Mouse (Mus musculus) left cerebral cortex, adult 11 months (tissue): ENCODE measurements around the gene Gm47289.

Source experiments
- DNase-seq: peaks from one replicate; pipeline ENCODE4 v3.0.0; 2022; ENCODE audit warnings: low spot score

The Gm47289 gene

DNA sequence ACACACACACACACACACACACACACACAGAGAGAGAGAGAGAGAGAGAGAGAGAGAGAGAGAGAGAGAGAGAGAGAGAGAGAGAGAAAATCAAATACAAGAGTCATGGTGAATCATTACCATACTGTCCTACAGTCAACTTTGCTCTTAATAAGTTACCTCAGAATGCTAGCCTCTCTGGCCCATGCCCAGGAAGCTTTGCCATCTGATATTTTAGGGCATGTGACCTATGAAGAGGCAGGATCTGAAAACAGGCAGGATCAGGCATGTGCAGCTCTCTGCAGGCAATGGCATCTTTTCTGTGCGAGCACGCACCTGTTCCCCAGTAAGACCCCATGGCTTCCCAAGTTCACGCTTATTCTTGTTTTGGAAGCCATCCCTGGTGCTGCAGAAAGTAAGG is 1.7 kb downstream of the Gm47289 start:
- DNase-seq, result no peak

DNA sequence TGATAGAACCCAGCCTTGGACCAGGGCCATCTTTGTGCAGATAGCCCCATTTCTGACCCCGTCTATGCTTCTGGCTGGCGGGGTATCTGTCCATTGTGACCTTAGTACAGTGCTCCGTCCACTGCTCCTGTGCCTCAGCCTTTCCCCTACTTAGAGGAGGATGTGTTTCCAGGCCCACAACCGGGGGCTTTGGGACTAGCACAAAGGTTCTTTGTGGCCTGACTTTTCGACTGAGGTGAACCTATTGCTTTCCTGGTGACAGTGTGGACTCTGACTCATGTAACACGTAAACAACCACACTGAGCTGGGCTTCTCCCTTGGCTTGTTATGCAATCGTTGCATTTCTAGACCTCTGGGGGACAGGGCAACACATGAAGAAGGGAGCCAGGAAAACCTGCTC is 5.8 kb downstream of the Gm47289 start:
- no peak for DNase-seq

DNA sequence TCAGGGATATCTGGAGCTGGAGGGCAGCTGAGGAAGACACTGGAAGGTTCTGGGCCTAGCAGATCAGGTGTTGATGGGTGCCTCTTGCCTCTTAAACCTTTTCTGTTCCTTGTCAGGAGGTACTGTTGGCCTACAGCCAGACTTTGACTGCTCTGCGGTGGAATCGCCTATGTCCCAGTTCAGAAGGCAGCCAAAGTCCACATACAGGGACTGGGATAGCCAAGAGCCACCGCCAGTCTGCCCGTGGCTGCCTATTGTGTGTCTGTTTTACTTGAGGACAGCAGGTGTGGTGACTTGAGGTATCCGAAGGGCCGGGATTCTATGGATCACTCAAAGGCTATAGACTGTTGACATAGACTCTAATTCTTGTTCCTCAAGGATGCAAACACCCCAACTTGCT is 6.6 kb downstream of the Gm47289 start:
- no peak for DNase-seq

DNA sequence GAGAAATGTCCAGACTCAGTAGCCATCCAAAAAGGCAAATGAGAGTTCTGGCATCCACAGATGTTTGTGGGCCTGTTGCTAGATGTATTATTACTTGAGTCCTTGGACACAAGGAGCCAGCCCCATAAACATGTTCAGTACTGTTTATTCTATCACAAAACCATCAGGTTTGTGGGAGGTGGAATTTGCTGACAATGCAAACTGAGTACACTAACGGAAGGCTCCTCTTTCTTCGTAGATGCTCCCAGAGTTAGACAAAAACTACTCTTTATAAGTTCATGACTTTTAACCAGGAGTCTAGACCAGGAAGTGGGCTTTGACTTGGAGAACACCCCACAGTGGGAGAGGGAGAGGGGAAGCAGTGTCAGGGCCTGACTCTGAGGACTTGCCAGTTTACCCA is 8.6 kb downstream of the Gm47289 start:
- no peak for DNase-seq

DNA sequence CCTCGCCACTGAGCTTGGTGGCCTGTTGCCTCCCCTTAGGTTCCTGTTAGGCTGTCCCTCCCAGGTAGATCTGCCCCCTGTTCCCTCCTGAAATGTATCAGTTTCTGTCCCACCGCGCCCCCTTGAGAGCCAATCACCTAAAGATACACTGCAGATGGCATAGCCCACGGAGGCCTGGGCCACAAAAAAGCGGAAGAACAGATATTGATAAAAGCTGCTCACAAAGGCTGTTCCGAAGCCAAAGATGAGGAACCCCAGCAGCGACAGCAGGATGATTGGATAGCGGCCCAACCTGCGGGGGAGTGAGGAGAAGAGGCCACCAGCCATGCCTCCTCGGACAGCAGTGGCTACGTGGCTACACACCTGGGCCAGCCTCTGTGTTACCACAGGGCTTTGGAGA is 20.3 kb downstream of the Gm47289 start:
- no peak for DNase-seq

DNA sequence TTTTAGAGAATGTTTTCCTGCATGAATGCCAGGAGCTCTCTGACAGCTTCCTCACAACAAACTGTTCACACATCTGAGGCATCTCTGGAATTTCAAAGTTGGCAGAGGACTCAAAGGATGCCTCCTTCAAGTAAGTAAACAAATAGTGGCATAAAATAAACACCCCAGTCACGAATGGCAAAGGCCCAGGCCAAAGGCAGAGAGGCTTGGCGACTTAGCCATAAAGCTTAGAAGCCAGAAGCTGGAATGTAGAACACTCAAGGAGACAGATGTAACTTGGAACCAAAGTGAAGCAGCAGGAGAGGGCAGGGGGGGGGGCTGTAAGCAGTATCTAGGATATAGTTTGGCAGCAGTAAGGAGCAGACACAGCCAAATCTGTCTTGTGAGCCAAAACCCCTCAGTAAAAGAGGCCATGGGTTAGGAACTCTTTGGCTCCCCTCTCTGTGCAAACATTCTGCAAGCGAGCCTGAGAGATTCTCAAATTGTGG is 22.3 kb downstream of the Gm47289 start:
- DNase-seq, result no peak

DNA sequence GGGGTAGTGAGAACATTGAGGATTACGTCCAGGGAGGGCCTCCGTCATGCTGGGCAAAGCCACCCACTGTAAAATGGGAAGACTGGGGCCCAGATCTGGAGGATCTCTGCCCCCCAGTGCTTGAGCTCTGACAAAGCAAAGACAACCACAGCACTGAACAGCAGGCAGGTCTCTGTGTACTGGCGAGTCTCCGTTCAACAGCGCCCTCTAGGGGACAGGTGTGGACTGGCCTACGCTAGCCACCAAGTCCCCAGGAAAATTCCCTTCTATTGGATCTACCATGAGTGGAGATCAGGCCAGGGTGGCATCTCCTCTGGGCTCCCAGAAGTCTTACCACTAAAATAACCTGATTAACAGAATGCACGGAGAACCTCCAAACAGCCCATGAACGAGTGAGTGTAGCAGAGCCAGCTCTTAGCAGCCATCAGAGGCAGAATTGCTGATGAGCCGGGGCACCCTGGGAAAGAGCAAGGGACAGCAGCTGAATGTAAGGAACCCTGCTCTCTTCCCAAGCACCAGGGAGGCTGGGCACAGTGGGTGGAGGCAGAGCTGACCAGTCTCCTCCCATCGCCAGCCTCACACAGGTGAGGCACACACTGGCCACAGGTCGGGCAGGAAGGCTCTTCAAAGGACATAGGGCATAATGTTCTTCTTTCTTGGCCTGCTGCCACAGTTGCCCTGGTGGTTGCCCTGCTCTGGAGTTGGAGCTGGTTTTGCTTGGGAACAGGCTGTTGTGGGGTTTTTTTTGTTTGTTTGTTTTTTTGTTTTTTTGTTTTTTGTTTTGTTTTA is 33.4 kb downstream of the Gm47289 start:
- DNase-seq, result no peak

DNA sequence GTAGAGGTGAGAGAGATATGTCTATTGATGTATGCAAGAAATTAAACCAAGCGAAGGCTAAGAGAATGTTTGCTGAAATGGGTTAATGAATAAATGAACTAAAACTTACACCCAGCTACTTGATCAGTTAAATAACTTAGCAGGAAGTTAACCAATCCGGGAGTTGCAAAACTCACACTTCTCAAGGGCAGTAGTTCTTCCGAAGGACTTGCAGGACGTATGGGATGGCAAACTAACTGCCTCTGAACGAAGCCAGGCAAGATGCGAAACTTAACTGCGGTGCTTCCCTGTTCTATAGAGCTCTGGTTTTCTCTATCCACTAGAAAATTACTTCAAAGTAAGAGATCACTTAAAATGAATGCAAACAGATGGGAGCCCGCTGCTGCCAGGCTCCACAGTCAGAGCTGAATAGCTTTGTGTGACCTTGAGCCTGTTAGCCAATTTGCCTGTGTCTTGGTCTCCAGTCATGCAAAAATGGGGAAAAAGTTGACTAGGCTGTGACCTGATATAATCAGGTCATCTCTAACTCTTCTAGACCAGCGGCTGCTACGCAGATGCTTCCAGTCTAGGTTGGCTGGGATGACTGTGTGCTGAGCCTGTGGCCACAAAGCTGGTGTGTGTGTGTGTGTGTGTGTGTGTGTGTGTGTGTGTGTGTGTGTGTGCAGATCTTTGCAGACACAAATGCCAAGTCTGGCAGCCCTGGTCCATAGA is 40.3 kb downstream of the Gm47289 start:
- no peak for DNase-seq

DNA sequence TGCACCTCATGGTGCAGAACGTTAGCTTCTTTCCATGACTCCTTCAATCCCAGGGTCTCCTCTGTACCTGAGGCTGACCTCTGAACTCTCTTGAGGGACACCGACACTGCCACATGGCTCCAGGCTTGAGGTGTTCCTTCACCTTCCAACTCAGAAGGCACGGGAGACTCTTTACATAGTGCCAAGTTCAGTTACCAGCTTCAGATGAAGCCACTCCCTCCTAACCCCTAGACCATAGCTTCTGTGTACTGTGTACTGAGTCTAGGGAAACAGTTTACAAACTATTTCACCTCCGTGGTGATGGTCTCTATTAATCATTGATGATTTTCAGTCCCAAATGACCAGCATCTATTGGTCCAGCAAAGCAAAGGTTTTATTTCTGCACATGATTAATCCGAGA is 42.7 kb downstream of the Gm47289 start:
- no peak for DNase-seq

DNA sequence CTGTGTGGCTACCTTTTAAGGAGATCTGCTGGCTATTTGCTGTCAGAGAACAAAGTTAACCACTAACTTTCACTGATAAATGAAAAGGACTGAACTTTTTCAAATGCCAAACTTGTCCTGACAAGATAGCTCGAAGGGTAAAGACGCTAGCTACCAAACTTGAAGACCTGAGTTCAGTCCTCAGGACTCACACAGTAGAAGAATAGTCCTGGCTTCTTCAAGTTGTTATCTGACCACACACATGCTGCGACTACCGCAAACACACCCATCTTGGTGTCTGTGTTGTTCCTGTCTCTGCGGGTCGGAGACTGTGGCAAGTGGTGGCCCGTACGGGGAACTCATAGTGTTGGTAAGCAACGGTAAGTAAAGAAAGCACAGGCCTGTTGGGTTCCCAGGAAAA is 44.7 kb downstream of the Gm47289 start:
- DNase-seq, result no peak

DNA sequence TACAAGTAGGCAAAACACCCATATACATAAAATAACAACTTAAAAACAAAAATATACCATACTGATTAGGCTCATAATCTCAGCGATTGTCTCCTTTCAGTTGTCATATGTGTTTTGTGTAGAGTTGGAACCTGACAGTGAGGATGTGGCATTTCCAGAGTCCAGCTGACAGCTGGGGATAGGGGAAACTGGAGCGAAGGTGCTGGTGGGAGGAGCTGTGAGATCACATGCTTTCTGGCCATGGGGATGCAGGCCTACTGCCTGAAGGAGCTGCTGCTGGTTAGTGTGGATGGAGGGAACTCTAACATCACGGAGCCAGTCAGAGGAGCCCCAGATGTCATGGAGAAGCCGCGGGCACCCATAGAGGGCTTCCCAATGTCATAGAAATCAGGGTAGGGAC is 46.8 kb downstream of the Gm47289 start:
- no peak for DNase-seq

DNA sequence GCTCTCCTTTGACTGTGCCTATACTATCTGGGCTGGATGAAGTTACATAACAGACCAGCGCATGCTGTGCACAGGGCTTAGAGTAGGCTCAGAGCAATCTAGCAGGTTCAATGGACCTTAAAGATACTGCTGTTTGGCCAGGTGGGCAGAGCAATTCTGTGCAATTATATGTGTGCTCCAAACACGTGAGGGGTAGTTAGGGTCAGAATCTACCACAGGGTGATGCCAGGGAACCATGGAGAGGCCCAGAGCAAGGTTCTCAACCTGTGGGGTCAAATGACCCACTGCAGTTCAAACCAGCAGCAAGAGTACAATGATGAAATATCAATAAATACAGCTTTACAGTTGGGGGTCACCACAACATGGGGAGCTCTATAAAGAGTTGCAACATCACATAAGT is 47.7 kb downstream of the Gm47289 start:
- no peak for DNase-seq

DNA sequence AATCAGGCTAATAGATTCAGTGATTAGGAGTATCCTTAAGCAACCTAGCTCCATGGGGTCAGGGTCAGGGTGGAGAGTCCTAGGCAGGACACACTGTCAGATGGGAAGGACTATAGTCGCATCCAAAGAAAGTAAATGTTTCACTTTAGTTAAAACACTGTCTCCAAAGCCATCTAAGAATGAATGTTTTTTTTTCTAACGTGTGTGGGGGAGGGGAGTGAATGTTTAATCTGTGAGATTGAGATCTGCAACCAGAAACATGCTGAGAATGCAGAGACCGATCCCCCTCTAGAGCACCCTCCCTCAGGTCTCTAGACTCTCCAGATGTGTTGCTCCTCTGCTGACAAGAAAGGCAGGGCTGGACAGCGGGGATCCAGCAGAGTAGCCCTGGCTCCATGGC is 48.2 kb downstream of the Gm47289 start:
- no peak for DNase-seq

DNA sequence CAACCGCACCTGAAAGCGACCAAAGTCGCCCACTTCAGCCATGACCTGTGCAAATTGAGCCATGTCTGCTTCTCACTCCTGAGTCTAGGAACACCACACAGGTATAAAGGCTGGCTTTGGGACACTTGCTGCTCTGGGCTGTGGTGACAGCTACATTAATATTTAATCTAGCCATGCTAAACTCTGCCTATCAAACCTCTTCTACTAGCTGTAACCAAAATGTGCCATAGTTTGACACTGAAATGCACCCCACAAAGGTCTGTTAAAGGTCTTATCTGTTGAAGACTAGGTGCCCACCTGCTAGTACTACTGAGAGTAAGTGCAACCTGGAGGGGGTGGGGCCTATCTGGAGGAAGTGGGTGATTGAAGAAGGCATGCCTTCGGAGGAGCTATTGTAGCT is 50.0 kb downstream of the Gm47289 start, which contains the start of gene Slc22a13:
TSS of gene Slc22a13 (minus strand) at position 101 of the 400 bp plus-strand sequence.
- DNase-seq, result no peak
